Mouse (Mus musculus): Measurements from ENCODE around the gene Rhbdd2.

The Rhbdd2 gene

GRCm38 (mm10) chr5:135646038-135646437 is 13.6 kb downstream of the Rhbdd2 start:
- no peak for DNase-seq

GRCm38 (mm10) chr5:135648461-135649308 is 16.3 kb downstream of the Rhbdd2 start:
- no peak for DNase-seq

GRCm38 (mm10) chr5:135649309-135649633 is 16.9 kb downstream of the Rhbdd2 start:
- DNase-seq: no peak

DNA sequence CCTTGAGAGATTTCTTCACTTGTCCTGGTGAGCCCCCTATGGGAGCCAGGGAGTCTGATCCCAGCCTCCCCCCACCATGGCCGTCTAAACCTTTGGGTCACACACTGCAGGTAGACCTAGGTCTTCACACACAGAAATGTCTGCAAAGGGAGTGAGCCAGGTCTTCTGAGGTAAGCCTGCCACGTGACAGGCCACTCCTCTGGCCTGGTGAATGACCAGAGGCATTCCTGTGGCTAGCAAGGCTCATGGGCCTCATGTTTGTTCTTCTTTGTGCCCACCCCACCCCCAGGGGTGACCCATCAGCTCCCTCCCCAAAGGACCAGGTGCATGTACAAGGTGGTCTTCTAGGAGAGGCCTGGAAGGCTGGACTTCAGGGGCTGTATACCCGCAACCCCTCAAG is 19.1 kb downstream of the Rhbdd2 start:
- DNase-seq: no peak

DNA sequence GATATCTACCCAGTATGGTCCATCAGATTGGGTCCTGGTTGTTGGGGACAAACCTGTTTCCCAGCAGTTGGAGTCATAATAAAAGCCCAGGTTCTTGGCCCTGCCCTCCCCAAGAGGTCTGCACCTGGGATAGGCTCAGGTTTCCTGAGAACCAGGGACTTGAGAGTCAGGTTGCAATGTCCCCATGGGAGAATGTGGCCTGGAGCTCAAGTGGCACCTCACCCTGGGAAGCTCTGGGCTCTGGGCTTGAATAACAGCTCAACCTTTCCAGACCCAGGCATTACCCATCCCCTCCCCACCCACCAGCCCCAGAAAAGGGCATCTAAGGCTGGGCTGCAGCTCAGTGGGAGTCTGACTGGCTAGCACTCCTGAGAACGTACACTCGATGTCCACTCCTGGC is 20.8 kb downstream of the Rhbdd2 start:
- DNase-seq: no peak

- DNase-seq: no peak
Observed at GRCm38 (mm10) chr5:135656046-135656445, 23.6 kb downstream of the Rhbdd2 start.

GRCm38 (mm10) chr5:135657128-135657527 is 24.7 kb downstream of the Rhbdd2 start:
- no peak for DNase-seq

DNA sequence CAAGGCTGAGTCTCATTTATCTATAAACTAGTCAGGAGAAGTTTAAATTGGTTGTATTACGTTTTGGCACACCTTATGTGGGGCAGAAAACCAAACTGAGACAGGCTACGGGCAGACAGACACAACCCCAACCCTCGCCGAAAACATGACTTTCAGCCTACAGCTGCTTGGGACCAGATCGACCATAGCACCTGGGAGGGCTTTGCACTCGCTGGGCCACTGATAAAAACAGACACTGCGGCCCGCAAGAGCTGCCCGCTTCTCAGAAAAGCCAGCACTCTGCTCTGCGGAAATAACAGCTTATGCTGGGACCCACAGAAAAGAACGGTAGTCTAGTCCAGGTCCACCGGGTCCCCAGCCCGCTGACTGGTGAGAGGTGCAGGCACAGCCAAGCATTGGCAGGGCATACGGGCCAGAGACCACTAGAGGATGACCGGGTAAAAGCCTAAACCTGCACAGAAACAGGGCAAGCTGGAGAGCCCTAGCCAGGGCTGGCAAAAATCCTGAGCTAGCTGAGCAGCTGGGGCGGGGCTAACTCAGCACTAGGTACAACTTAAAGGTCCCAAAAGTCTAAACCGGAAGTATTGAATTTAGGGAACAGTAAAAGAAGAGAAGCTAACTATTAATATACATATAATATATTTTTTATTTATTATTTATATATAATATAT is 25.4 kb downstream of the Rhbdd2 start:
- DNase-seq: no peak

DNA sequence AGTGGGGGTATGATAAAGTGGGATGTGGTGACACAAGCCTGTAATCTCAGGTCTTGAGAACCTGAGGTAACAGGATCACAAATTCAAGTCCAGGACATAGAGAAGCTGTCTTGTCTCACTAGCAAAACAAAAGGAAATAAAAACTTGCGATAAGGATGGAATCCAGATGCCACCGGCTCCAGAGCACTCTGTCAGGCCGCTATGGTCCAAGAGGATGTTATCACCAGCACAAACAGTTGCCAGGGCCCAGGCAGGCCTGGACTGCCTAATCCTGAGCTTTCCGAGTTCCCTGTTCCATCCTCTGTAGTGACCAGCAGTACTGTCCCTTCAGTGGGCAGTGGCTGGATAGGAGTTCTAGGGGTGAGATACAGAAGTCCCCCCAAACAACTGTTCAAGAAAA is 27.5 kb downstream of the Rhbdd2 start:
- no peak for DNase-seq

- no peak for DNase-seq
Observed at GRCm38 (mm10) chr5:135660535-135660934, 28.1 kb downstream of the Rhbdd2 start.

DNA sequence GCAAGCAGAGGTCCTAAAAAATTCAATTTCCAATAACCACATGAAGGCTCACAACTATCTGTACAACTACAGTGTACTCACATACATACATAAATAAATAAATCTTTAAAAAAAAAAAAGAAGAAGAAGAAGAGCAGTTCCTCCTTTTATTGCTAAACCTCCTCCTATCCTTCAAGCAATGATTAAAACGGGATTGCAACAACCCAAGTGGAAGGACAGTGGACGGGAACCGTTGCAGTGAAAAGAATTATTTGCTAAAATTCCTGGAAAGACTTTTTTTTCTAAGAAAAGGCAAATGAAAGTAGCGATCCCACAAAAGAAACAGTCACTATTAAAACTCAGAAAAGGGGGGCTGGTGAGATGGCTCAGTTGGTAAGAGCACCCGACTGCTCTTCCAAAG is 34.5 kb downstream of the Rhbdd2 start:
- no peak for DNase-seq

- no peak for DNase-seq
Observed at GRCm38 (mm10) chr5:135668071-135668470, 35.7 kb downstream of the Rhbdd2 start.

DNA sequence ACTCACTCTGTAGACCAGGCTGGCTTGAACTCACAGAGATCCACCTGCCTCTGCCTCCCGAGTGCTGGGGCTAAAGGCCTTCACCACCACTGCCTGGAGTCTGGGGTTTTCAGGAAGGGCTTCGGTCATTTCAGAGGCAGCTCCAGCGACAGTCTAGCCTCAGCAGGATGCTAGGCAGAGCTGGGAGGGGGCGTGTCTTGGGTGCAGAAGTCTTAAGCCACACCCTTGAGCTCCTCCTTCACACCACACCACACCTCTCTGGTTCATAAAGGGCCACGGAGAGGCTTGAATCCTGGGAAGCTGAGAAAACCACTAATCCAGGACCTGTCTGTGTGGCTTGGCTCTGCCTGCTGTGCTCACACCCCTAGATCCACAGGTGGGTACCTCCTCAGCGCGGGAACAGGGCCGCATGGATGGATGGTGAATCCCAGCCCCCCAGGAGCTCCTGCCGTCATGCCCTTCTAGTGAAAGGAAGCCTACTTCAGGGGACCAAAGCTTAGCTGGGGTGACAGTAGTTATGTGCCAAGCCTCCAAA is 37.4 kb downstream of the Rhbdd2 start, which contains the start of gene Por:
Por (plus strand) TSS at position 293 of the 535 bp plus-strand sequence.
- DNase-seq: peak; percentile 44 to 60

- no peak for DNase-seq
Observed at GRCm38 (mm10) chr5:135670881-135671280, 38.5 kb downstream of the Rhbdd2 start.

GRCm38 (mm10) chr5:135672509-135672908 is 40.1 kb downstream of the Rhbdd2 start:
- DNase-seq: peak in 1 of 2 experiments; percentile 49

- DNase-seq: peak; percentile 70 to 77
Observed at GRCm38 (mm10) chr5:135672980-135673379, 40.6 kb downstream of the Rhbdd2 start.

- peak; percentile 28 to 55 for DNase-seq
Observed at GRCm38 (mm10) chr5:135674349-135674775, 41.9 kb downstream of the Rhbdd2 start.

GRCm38 (mm10) chr5:135674821-135675220 is 42.4 kb downstream of the Rhbdd2 start:
- DNase-seq: peak; percentile 62 to 80

GRCm38 (mm10) chr5:135676696-135677095 is 44.3 kb downstream of the Rhbdd2 start:
- no peak for DNase-seq

DNA sequence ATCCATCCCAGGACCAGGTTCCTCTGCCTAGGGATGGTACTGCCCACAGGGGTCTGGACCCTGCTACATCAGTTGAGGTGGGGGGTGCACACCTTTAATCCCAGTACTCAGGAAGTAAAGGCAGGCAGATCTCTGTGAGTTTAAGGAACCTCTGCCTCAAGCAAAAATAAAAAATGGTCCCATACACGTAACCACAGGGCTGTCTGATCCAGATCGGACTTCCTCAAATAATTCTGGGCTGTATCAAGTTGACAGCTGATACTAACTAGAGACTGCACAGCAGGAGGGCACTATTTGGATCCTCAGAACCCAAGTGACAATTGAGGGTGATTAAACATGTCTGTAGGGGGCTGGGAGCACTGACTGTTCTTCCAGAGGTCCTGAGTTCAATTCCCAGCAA is 44.8 kb downstream of the Rhbdd2 start:
- no peak for DNase-seq

GRCm38 (mm10) chr5:135678481-135678880 is 46.1 kb downstream of the Rhbdd2 start:
- no peak for DNase-seq

DNA sequence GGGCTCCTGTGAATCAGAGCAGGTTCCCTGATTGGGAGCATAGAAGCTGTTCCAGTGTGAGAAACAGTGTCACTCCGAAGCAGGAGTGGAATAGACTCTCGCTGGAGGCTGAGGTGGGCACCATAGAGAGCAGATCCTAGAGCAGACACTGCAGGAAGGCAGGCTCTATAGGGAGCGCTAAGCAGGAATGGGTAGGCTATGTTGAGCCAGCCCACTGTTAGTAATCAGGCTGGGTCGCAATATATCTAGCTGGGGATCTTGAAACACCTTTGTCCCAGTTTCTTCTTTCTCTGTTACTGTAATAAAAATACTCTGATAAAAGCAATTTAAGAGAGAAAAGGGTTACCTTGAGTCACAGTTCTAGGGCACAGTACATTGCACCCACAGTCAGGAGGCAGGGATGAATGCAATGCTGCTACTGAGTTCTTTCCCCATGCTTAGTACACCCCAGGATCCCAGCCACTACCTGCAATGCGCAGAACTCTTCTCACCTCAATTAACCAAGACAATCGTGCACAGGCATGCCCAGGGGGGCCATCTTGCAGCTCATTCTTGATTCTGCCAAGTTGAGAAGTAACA is 48.6 kb downstream of the Rhbdd2 start:
- DNase-seq: no peak

GRCm38 (mm10) chr5:135682009-135682408 is 49.6 kb downstream of the Rhbdd2 start:
- DNase-seq: no peak
